Mouse (Mus musculus): ENCODE results near the gene Gdpd5. TPM values are rescaled to one million over a fixed set of nuclear protein-coding genes. Genes with fewer than 3 reads are reported as not detected.

Gene Gdpd5
- total and polyA plus RNA-seq, 2 experiments from 2014 or later = 26.7 to 40.5 TPM

DNA sequence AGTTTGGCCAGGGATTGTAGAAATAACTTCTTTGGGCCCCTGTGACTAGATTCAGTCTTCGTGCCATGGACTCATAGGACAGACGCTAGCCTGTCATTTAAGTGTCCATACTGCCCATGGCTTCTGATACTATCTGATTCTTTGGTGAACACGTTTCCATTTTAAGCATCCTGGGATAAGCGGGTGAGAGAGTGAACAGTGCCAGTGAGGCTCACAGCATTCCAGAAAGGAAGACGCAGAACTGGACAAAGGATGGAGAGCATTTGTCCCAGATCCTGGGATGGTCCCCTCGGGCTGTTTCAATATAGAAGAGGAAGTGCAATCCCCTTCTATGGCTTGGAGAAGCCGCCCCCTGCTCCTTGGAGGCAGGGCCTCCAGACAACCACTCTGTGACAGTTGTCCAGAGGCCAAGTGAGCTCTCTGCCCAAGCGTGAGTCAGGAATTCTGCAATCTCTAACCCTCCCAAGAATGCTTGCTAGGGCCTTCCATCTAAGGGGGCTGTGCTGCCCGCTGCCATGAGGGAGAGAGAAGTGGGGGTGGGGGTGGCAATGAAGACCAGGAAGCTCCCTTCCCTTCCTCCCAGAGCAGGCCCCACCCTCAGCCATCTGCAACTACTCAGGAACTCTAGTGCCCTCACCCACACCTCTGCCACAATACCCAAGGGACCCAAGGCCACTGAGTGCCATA is 24.8 kb upstream of the Gdpd5 start:
- no peak for TF ChIP-seq CTCF (IDR thresholded peaks at IDR 0.05; ENCODE audit: low read depth)
- ATAC-seq (no peak), DNase-seq (ENCODE audit: low spot score) (peak; percentile 47)
- H3K27ac ChIP-seq = peak overlapping the region; percentile 76
- 0 out of 2 replicates have a peak overlapping the region, but pooled peaks have one; percentile 27 for H3K4me2 ChIP-seq (ENCODE audit: low read depth, low read length)
- no peaks in the 10 kb centered on the region for H3K36me3 ChIP-seq (ENCODE audit: insufficient read depth, low read length)
- H3K9me3 ChIP-seq (ENCODE audit: low read length) = no peaks in the 10 kb centered on the region
- H3K4me1 ChIP-seq (ENCODE audit: insufficient read depth, low read length) = peaks cover 47% of the 10 kb centered on the region
- no peak overlapping the region; the same call in 1 of the 2 replicates for H3K9ac ChIP-seq (replicated peaks; ENCODE audit: low read length)
- no peak overlapping the region for H3K4me3 ChIP-seq (ENCODE audit: low read length)
- H3K27me3 ChIP-seq (ENCODE audit: insufficient read depth, low read length) = no peaks in the 10 kb centered on the region
- 25% methylated on average over 9 of the region's 9 CpGs for WGBS

DNA sequence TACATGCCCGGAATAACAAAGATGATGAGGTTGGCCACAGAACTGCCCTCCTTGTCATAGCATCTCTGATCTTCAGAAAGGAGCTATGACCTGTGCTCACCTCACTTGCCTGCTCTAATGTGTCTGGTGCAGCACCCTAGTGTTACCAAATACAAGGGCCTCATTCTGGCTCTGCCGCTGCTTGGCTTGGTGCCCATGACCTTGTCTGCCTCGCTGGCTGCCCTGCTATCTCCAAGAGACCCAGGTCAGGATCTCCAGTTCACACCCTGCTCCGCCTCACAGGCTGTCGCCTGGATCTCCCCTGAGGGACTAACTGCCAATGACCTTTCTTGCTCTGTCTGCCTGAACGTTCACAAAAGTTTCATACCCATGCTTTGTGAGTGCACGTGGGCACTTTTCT is 24.0 kb upstream of the Gdpd5 start:
- no peak overlapping the region for H3K4me3 ChIP-seq (ENCODE audit: low read length)
- no peak overlapping the region for H3K4me2 ChIP-seq (ENCODE audit: low read depth, low read length)
- no peak for ATAC-seq
- TF ChIP-seq CTCF (IDR thresholded peaks at IDR 0.05; ENCODE audit: low read depth) = no peak
- 0 out of 2 replicates have a peak overlapping the region, but pooled peaks have one; percentile 76 for H3K27ac ChIP-seq
- 42% methylated on average over 7 of the region's 7 CpGs for WGBS
- no peaks in the 10 kb centered on the region for H3K9me3 ChIP-seq (ENCODE audit: low read length)
- H3K4me1 ChIP-seq (ENCODE audit: insufficient read depth, low read length) = peaks cover 40% of the 10 kb centered on the region
- no peak overlapping the region for H3K9ac ChIP-seq (replicated peaks; ENCODE audit: low read length)
- H3K36me3 ChIP-seq (ENCODE audit: insufficient read depth, low read length) = no peaks in the 10 kb centered on the region
- no peaks in the 10 kb centered on the region for H3K27me3 ChIP-seq (ENCODE audit: insufficient read depth, low read length)
- DNase-seq (ENCODE audit: low spot score) = no peak

DNA sequence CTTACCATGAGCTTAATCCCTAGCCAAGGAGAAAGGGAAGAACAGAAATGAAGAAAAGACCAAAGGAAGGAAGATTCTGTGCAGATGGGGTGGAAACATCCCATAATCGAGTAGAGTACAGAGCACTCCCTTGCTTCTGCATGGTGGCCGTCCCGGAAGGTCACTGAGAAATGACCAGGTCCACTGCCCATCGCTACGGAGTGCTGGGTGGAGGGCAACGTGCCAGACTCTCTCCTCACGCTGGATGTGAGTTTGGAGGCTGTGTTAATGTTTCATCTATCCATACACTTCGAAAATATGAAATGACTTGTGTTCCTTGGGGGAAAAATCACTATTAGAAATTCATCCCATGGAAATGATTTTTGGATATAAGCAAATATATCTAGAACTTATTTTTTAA is 22.8 kb upstream of the Gdpd5 start:
- no peak overlapping the region for H3K9ac ChIP-seq (replicated peaks; ENCODE audit: low read length)
- H3K27me3 ChIP-seq (ENCODE audit: insufficient read depth, low read length) = no peaks in the 10 kb centered on the region
- H3K4me2 ChIP-seq (ENCODE audit: low read depth, low read length) = no peak overlapping the region
- peaks cover 37% of the 10 kb centered on the region for H3K4me1 ChIP-seq (ENCODE audit: insufficient read depth, low read length)
- WGBS = 86% methylated on average over 8 of the region's 8 CpGs
- ATAC-seq (no peak), DNase-seq (ENCODE audit: low spot score) (no peak)
- no peak for TF ChIP-seq CTCF (IDR thresholded peaks at IDR 0.05; ENCODE audit: low read depth)
- H3K4me3 ChIP-seq (ENCODE audit: low read length) = no peak overlapping the region
- no peaks in the 10 kb centered on the region for H3K9me3 ChIP-seq (ENCODE audit: low read length)
- no peaks in the 10 kb centered on the region for H3K36me3 ChIP-seq (ENCODE audit: insufficient read depth, low read length)
- no peak overlapping the region for H3K27ac ChIP-seq

DNA sequence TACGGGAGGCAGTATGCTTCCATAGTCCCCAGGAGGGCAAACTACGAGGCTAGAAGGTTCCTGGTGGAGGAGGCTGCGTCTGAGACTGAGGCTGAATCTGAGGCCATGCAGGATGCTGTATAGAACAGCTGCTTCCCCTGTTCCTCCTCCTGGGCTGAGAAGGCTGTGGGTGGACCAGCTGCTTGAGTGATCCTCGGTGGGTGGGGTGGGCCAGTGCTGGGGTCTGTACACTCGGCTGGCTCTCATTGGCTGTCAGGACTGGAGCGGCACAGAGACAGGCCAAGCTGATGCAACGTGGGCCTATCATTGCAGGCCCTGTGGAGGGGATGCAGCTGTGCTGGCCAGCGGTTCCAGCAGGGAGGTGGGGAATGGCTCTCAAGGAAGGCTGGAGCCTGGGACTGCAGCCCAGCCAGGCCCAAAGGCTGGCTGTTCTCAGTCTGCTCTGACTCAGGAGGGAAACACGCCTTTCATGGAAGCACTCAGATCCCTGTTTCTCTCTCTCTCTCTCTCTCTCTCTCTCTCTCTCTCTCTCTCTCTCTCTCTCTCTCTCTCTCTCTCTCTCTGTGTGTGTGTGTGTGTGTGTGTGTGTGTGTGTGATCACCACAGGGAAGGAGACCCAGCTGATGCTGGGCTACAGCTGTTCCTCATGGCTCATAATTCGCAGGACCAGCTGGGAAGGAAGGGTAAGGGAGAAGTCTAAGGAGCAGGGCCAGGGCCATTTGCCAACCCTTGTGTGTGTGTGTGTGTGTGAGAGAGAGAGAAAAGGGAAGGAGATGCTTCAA is 21.0 kb upstream of the Gdpd5 start:
- ATAC-seq (peak; percentile 96), DNase-seq (ENCODE audit: low spot score) (peak; percentile 91)
- no peaks in the 10 kb centered on the region for H3K36me3 ChIP-seq (ENCODE audit: insufficient read depth, low read length)
- 0 out of 2 replicates have a peak overlapping the region, but pooled peaks have one; percentile 9 for H3K9ac ChIP-seq (replicated peaks; ENCODE audit: low read length)
- H3K4me2 ChIP-seq (ENCODE audit: low read depth, low read length) = no peak overlapping the region
- H3K4me1 ChIP-seq (ENCODE audit: insufficient read depth, low read length) = peaks cover 32% of the 10 kb centered on the region
- no peak overlapping the region for H3K4me3 ChIP-seq (ENCODE audit: low read length)
- 14% methylated on average over 10 of the region's 10 CpGs for WGBS
- no peaks in the 10 kb centered on the region for H3K9me3 ChIP-seq (ENCODE audit: low read length)
- H3K27ac ChIP-seq = peak overlapping the region; percentile 86
- H3K27me3 ChIP-seq (ENCODE audit: insufficient read depth, low read length) = no peaks in the 10 kb centered on the region
- TF ChIP-seq CTCF (IDR thresholded peaks at IDR 0.05; ENCODE audit: low read depth) = no peak

DNA sequence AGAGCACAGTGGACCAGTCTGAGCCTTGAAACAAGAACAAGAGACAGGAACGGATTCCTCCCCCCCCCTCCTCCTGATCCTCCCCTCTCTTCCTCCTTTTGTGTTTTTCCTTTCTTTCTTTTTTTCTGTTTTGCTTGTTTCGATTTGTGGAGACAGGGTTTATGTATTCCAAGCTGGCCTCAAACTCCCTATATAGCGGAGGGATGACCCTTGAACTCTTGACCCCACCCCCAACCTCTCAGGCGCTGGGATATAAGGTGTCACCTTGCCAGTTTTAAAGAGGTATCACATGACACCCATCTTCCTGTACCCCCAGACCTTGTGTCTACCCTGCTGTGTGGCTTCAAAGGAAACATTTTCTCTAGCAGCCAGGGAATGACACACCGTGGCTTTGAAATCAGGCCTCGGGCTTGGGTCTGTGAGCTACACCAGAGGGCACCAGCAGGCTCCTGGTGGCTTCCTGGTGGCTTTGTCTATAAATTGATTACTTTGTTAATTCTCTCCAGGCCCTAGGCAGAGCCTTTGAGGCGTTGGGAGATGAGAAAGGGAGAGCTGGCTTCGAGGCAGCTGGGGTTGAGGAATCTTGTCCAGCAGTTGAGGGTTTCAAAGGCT is 20.3 kb upstream of the Gdpd5 start:
- Histone ChIP-seq H3K9me3 (ENCODE audit: low read length) (no peaks in the 10 kb centered on the region), H3K4me2 (ENCODE audit: low read depth, low read length) (no peak overlapping the region), H3K4me1 (ENCODE audit: insufficient read depth, low read length) (peaks cover 25% of the 10 kb centered on the region), H3K27me3 (ENCODE audit: insufficient read depth, low read length) (no peaks in the 10 kb centered on the region), H3K9ac (replicated peaks; ENCODE audit: low read length) (no peak overlapping the region), H3K27ac (peak overlapping the region; percentile 86), H3K36me3 (ENCODE audit: insufficient read depth, low read length) (no peaks in the 10 kb centered on the region), H3K4me3 (ENCODE audit: low read length) (no peak overlapping the region)
- TF ChIP-seq CTCF (IDR thresholded peaks at IDR 0.05; ENCODE audit: low read depth) = no peak
- no peak for DNase-seq (ENCODE audit: low spot score)
- WGBS = 18% methylated on average over 8 of the region's 8 CpGs
- no peak for ATAC-seq

DNA sequence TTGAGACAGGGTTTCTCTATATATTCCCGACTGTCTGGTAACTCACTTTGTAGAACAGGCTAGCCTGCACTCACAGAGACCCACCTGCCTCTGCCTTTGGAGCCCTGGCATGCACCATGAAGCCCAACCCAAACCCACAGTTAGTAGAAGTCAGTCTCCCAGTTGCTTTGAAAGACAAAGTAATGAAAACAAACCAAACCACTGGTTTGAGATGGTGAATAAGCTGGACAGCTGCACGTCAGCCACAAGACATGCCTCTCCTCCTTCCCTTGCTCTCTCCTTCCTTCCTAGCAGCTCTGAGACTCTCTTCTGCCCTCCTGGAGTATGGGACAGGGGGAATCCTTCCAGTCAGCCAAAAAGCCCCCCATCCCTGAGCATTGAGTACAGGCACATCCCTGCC is 19.1 kb upstream of the Gdpd5 start:
- Histone ChIP-seq H3K36me3 (ENCODE audit: insufficient read depth, low read length) (no peaks in the 10 kb centered on the region), H3K4me2 (ENCODE audit: low read depth, low read length) (no peak overlapping the region), H3K27me3 (ENCODE audit: insufficient read depth, low read length) (no peaks in the 10 kb centered on the region), H3K27ac (no peak overlapping the region), H3K4me1 (ENCODE audit: insufficient read depth, low read length) (peaks cover 13% of the 10 kb centered on the region), H3K4me3 (ENCODE audit: low read length) (no peak overlapping the region), H3K9ac (replicated peaks; ENCODE audit: low read length) (no peak overlapping the region), H3K9me3 (ENCODE audit: low read length) (no peaks in the 10 kb centered on the region)
- no peak for ATAC-seq
- DNase-seq (ENCODE audit: low spot score) = no peak
- TF ChIP-seq CTCF (IDR thresholded peaks at IDR 0.05; ENCODE audit: low read depth) = no peak
- 85% methylated on average over 2 of the region's 2 CpGs for WGBS

Data from hindbrain, postnatal 0 days (tissue).